Mouse (Mus musculus) heart, adult 8-10 months (tissue): ENCODE data around the gene Pym1. TPM values are rescaled to one million over a fixed set of nuclear protein-coding genes. Genes with fewer than 3 reads are reported as not detected.

Experiments
- DNase-seq: peaks from one replicate; pipeline ENCODE4 v3.0.0; 2022; ENCODE audit warnings: low spot score
- total RNA-seq, 4 experiments: library from RNA; stranded (reverse); gene quantifications; 2 replicates each; pipeline ENCODE4 v1.2.4; 2022

Gene Pym1
- total RNA-seq, 4 experiments from 2014 or later, result 7.9 to 11.1 (median 9.4) TPM

DNA sequence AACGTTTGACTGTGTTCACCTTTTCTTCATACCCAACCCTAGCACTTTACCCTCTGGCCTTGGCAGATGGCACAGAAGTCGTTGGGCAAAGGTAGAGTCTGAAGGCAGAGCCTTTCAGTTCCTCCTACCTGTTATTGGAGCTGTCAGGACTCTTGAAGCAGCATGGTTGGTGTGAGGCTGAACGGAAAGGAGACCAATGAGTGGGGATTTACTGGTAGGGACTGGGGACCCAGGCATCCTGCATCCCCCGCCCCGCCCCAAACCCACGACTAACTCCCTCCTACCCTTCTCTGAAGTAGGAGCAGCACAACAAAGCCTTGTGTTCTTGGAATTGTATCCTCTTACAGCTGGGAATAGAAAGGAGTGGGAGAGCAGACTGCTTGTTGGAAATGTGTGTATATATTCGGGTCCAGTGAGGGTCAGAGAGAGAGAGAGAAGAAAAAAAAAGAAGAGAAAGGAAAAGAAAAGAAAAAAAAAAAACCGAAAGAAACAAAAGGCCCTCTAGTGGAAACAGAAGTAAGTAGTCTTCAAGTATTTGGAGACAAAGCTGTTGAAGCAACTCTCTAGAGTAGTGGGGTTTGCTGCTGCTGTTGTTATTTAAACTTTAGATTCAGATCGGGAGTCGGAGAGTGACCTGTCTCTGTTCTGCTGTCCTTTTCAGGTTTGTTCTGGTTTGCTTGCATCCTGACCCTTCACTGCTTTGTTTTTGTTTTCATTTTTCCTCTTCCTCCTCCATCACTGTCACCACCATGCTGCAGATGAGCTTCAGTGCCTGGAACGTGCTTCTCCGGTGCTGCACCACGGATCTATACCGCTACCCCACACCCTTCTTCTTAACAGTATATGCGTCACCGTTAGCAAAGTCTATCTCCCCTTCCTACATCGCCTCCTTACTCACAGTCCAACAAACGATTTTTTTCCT lies 2.7 kb upstream of the Pym1 start, which contains the start of gene Dgka:
Dgka (minus strand) TSS at position 176 of the 922 bp plus-strand sequence.
- no peak for DNase-seq

DNA sequence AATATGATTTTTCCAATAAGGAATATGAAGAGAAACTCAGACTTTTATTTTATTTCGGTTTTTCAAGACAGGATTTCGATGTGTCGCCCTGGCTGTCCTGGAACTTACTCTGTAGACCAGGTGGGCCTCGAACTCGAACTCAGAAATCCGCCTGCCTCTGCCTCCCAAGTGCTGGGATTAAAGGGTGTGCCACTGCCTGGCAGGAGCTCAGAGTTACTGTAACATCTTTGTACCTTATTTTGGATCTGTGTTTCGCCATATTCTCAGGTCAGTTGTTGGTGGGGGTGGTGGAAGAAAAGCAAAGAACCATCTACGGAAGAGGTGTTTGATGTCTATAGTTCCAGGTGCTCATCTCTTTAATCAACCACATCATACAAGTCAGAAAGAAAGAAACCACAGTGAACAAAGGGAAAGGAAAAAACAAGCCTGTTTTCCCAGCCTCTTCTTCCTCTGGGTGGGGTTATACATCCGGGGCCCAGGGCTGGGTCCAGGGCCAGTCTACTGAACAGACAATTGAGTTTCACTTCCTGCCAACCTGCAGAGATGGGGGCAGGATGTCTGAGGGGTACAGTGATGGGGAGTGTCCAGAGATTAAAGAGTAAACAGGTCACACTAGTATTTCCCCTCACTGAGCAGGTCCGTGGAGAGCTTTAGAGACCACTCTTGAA lies 1.6 kb upstream of the Pym1 start:
- peak; percentile 44 for DNase-seq

DNA sequence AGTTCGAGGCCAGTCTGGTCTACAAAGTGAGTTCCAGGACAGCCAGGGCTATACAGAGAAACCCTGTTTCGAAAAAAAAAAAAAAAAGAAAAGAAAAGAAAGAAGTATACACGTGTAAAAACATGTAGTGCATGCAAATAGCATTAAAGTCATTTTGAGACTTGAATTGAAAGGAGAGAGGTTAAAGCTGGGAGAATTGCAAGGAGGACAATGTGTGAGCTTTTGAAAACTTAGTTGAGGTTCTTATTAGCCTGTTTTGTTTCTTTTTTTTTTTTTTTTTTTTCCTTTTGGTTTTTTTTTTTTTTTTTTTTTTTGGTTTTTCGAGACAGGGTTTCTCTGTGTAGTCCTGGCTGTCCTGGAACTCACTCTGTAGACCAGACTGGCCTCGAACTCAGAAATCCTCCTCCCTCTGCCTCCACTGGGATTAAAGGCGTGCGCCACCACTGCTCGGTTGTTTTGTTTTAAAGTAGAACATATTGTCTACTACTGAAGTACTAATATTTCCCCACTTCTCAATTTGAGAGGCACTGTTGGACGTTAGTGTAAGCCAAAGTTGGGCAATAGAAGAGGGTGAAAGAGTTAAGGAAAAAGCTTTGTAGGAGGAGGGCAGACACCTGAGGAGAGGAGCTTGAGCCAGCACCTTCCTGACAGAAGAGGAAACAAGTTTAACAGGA lies 580 bp upstream of the Pym1 start:
- no peak for DNase-seq

DNA sequence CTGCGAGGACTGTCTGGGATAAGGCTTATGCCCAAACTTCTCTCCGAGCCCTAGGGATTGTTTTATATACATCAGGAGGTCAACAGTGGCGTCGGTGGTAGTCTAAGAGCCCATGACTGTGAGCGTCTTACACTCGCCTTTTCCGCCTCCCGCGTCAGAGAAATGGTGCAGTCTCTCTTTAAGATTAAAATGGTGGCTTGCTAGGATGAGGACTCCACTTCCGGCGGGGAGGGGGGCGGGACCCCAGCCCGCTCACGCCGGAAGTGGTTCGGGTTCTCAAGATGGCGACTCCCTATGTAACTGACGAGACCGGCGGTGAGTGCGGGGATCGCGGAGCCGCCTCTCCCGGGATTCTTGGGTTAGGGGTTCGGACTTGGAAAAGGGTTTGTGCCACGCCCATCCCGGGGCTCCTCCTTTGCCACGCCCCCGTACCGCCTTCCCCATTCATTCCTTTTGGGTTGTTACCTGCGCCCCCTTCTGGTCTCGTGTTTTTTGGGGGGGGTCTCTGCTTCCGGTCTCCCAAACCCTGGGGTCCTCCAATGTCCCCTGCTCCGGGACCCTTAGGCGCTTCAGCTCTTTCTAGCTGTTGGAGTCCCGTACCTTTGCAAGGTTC lies 669 bp downstream of the Pym1 start:
- peak; percentile 73 for DNase-seq

DNA sequence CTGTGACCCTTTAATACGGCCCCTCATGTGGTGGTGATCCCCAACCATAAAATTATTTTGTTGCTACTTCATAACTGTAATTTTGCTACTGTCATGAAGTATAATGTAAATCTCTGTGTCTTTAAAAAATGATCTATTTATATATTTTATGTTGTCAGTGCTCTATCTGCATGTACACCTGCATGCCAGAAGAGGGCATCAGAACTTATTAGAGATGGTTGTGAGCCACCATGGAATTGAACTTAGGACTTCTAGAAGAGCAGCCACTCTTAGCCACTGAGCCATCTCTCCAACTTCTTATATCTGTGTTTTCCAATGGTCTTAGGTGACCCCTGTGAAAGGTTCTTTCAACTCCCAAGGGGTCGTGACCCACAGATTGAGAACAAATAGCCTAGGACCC lies 25.2 kb downstream of the Pym1 start:
- DNase-seq, result no peak

DNA sequence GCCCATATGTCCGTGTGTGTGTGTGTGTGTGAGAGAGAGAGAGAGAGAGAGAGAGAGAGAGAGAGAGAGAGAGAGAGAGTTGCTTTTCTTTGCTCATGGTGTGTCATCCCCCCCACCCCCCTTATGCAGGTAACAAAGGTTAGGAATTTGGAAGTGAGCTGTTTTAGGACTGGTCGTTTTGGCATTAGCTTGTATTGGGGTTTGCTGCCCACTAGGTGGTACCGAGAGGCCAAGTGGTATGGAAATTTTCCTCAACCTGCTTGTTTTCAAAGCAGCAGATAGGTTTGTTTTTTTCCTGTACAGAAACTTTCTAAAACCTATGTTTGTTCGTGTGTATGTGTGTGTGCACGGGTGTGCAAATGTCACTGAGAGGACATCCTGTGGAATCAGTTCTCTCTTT lies 26.0 kb downstream of the Pym1 start:
- no peak for DNase-seq

DNA sequence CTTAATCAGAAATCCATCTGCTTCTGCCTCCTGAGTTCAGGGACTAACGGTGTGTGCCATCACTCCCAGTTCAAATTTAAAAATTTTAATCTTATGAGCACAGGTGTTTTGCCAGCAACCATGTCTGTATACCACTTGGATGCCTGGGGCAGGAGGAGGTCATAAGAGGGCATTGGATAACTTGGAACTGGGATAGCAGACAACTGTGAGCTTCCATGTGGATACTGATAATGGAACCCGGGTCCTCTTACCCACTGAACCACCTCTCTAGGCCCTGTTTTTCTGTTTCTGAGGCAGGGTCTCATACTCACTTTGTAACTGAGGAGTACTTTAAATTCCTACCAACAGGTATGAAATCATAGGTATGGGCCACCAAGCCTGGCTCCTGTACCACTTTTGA lies 30.8 kb downstream of the Pym1 start:
- DNase-seq, result no peak

DNA sequence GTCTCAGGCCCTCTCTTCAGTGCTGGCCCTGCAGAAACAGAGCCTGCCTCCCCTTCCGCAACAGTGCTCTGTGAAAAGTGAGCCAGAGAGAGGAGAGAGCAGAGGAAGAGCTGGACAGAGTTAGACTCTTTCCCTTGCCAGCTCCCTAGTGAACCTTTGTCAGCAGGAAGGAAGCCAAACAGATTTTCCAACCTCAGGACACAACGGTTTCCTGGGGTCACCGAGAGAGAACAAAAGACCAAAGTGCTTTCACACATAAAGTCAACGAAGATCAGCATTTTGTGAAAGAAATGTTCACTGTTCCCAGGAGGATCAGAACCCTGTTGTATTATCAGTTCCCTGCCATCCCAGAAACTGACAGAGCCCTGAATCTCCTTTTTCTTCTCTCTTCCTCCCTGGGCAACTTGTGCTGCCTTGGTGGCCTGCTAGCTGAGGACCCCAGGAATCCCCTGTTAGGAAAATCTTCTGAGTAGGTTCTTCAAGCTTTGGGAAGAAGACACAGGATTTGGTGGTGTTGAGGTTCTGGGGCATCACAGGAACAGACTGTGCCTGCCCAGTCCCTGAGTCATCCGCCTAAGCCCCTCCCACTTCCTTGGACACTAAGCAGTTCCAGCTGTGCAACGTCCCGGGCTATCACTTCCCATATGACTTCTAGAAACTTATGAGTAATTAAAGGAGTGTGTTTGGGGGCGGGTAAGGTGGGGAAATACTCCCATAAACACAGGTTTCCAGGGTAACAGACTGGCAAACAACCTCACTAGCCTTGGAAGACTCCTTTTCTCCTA lies 31.5 kb downstream of the Pym1 start:
- peak; percentile 94 for DNase-seq

DNA sequence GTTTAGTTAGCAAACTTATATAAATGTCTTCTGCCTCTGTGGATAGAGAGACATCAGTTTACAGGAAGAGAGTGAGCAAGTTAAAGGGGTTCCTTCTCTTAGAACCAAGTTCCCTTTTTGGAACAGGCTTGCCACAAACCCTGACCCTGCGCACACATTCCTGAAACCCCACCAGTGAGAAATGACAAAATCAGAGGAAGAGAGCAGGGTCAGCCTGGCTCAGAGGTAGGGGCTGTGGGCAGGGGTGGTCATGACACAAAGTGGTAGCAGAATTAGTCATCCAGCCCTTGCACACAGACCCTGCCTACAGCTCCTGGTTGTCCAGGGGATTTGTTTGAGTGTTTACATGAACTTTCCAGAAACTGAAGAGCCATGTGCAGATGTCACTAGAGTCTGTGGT lies 32.5 kb downstream of the Pym1 start:
- DNase-seq, result no peak

DNA sequence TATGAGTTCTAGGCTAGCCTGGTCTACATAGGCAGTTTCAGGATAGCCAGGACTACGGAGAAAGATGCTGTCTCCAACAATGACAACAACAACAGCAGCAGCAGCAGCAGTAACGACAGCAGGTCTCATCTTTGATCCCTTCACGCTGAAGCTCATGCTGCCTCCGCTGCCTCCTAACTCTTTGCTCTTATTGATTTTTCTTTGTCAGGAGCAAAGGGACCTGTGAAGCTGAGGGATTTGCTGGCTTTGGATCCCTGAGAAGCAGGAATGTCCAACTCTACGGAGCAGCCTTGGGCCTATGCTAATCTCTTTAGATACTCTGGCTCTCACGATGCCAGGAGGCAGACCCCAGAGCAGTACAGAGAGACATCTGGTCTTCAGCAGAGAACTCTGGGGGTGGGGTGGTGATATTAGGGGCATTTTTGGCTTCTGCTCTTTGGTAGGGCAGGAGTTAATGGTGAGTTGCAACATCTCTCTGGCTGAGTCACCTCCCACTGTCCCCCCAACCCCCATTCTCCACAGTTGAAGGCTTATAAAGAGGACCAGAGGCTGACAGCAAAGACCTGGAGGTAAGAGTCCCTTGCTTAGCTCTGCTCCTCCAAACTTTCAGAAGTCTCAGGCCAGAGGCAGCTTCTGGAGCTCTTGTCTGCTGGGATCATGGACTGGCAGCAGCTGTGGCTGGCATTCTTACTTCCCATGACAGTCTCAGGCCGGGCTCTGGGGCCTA lies 42.9 kb downstream of the Pym1 start, which contains the start of gene Mmp19:
Mmp19 (plus strand) TSS at position 513 of the 727 bp plus-strand sequence.
- DNase-seq, result no peak

DNA sequence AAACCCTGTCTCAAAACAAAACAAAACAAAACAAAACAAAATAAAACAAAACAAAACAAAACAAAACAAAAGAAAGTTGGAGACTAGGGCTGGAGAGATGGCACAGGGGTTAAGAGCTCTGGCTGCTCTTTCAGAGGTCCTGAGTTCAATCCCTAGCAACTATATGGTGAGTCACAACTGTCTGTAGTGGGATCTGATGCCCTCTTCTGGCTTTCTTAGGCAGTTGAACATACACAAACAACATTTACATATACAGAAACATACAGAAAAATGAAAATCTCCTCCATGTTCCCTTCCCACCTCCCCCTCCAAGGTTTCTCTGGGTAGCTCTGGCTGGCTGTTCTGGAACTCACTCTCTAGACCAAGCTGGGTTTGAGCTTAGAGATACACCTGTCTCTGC lies 44.4 kb downstream of the Pym1 start:
- no peak for DNase-seq

DNA sequence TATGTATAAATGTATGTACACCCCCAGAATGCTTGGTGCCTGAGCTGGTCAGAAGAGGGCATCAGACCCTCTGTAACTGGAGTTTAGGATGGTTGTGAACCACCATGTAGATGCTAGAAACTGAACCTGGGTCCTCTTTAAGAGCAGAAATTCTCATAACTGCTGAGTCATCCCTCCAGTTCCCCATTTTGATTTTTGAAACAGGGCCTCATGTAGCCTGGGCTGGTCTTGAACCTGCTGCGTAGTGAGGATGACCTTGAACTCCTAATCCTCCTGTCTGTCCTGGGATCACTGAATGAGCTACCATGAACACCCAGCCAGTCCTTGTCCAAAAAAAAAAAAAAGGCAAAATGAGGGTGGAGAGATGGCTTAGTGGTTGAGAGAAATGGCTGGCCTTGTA lies 45.6 kb downstream of the Pym1 start:
- no peak for DNase-seq

DNA sequence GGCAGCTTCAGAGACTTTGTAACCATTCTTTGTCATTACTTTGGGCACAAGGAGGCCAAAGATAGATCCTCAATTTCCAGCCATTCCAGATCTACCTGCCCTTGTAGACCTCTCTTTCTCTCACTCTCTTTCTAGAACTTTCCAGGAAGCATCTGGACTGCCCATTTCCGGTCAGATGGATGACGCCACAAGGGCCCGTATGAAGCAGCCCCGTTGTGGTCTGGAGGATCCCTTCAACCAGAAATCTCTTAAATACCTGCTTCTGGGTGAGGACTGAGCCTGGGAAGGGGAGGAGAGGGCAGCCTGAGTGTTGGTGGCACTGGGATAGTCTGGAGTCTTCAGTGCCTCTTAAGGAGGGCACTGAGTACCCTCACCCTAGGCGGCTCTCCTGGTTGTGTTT lies 46.7 kb downstream of the Pym1 start:
- no peak for DNase-seq

DNA sequence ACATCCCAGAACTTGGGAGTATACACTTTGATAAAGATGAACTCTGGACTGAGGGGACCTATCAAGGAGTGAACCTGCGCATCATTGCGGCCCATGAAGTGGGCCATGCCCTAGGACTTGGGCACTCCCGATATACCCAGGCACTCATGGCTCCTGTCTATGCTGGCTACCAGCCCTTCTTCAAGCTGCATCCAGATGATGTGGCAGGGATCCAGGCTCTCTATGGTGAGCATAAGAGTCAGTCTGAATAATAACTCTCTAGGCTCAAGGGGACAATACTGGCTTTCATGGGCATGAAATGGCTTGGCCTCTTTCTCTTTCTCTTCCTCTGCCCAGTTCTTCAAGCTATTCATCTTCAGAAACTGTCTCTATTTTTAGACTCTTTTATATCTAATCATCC lies 47.9 kb downstream of the Pym1 start:
- no peak for DNase-seq

DNA sequence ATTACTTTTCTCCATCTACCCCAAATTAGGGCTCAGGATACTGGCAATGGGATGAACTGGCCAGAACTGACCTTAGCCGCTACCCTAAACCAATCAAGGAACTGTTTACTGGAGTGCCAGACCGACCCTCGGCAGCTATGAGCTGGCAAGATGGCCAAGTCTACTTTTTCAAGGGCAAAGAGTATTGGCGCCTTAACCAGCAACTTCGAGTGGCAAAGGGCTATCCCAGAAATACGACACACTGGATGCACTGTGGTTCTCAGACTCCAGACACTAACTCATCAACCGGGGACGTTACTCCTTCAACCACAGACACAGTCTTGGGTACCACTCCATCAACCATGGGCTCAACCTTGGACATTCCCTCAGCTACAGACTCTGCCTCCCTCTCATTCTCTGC lies 51.0 kb downstream of the Pym1 start:
- no peak for DNase-seq

DNA sequence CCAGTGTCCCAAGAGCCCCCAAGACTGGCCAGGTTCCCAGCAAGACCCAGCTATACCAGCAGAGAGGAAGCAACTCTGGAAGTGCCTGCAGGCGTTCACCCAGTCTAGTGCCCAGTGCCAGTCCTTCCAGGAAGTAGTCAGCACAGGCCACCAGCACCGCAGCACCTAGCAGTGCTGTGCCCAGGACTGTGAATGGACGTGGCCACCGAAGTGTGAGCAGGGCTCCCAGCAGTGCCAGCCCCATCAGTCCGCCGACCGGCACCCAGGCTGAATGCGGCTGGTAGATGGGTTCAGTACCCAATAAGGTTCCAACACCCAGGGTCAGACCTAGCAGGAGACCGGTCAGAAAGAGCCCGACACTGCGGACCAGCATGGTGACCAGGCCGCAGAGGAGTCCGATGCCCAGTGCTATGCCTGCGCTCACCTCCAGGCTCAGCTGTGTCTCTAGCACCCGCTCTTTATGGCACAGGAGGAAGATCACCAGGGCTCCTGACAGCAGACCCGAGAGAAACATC lies 54.3 kb downstream of the Pym1 start:
- DNase-seq, result no peak

DNA sequence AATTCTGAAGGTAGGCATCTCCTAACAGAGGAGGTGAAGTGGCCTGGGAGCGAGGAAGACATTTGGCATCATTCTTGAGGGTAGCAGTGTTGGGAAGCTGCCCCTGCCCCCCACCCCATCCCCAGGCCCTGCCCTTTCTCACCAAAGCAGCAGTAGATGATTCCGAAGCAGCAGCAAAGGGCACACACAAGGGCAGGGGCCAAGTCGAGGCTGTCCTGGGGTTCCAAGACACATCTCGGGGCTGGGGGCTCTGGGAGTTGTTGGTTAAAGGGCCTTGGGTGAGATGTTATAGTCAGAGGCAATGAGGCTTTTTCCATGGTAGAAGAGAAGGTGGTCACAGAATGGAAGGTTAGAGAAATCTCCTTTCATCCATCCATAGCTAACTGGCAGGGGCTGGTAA lies 55.3 kb downstream of the Pym1 start:
- no peak for DNase-seq

DNA sequence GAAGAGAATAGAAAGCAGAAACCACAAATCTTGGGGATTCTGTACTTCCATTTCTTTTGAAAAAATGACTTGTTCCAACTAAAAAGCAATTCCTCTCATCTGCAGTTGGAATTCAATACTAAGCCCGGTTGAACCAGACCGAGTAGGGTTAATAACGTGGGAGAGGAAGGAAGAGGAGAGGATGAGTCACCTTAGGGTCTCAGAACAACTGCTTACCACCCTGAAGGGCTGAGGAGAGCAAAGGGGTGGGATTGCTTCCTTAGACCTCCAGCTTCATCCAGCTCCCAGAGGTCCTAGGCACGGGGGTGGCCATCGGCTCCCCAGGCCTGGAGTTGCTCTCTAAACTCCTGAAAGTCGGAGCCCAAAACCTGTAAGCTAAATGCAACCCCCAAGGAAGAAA lies 55.7 kb downstream of the Pym1 start:
- no peak for DNase-seq

DNA sequence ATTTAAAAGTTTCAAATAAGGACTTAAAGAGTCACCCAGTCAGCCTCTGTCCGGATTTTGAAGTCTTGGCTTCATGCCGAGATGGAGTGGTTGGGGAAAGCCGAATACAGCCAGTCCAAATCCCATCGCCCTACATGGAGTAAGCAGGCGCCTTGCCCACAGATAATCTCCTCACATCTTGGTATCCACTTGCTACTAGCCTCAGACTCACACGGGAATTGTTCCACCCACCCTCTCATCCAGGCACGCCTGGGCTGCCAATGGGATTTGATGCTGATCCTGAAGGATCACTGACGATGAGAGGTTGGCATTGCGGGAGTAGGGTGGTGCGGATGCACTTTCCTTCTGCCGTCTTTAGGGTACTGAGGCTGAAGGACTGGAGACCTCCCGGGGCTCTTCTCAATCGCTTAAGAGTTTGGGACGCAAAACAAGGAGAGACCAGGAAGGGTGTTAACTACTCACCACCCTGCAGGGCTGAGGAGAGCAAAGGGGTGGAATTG lies 56.1 kb downstream of the Pym1 start, which contains the start of gene Dnajc14:
Dnajc14 (plus strand) TSS at position 292 of the 500 bp plus-strand sequence.
- DNase-seq, result peak; percentile 61
